ENCODE assay signal across 20 mouse cellular contexts in genomic region chr3:86572519-86573244, GRCm38 (mm10). TPM values are rescaled to one million over a fixed set of nuclear protein-coding genes. Genes with fewer than 3 reads are reported as not detected.
DNase-seq lines count a peak whose midpoint lies in the region; ATAC-seq and TF ChIP-seq lines count a peak whose summit lies in the region.
"Had no signal": no experiment of that assay in that cellular context is flagged by ENCODE, and none has a peak within 500 bp of the region (broad histone marks: within the 10 kb centered on the region; RNA-seq: fewer than 3 reads in every experiment).

No protein-coding gene starts in this region.

- no peak for TF ChIP-seq CTCF in brain, embryonic 14.5 days (IDR thresholded peaks at IDR 0.05; ENCODE audit: borderline replicate concordance, extremely low read depth, insufficient read depth, insufficient read length)

- WGBS in forebrain, embryonic 11.5 days = 11% methylated on average over 3 of the region's 3 CpGs
- 15% methylated on average over 3 of the region's 3 CpGs for WGBS in forebrain, embryonic 10.5 days
- 24% methylated on average over 3 of the region's 3 CpGs for WGBS in midbrain, embryonic 15.5 days

- DNase-seq in forebrain, embryonic 11.5 days (ENCODE audit: low spot score) = no peak
- DNase-seq in forebrain, embryonic 10.5 days (ENCODE audit: extremely low spot score, low spot score) = no peak
- DNase-seq in Muller cell, postnatal 12 days (ENCODE audit: inconsistent ontology term) = peak; percentile 22
- DNase-seq in brain, embryonic 14.5 days (ENCODE audit: low read depth) = peak; percentile 70
- no peak for DNase-seq in cerebellum, adult 18-20 months
- DNase-seq: adrenal gland, adult 8-10 months; cerebellum, adult 2 months; cerebellum, postnatal 10 days; gastrocnemius, postnatal 36 days; heart, adult 11 months; heart, postnatal 10 days; kidney, adult 2 months had no signal

- no peak overlapping the region for H3K4me3 ChIP-seq in forebrain, embryonic 11.5 days (ENCODE audit: low read depth, low read length)
- no peak overlapping the region for H3K4me3 ChIP-seq in forebrain, embryonic 10.5 days
- H3K4me3 ChIP-seq in midbrain, embryonic 15.5 days = no peak overlapping the region
- H3K4me3 ChIP-seq: embryonic facial prominence, embryonic 12.5 days; heart, embryonic 10.5 days; hindbrain, embryonic 13.5 days had no signal

- TF ChIP-seq POLR2A in brain, embryonic 14.5 days (IDR thresholded peaks at IDR 0.05; ENCODE audit: borderline replicate concordance, extremely low read depth, insufficient read depth, insufficient read length, poor library complexity, severe bottlenecking) = no peak

- no peaks in the 10 kb centered on the region for H3K9me3 ChIP-seq in forebrain, embryonic 11.5 days (ENCODE audit: control insufficient read depth, low read length)
- no peaks in the 10 kb centered on the region for H3K9me3 ChIP-seq in forebrain, embryonic 10.5 days
- no peaks in the 10 kb centered on the region for H3K9me3 ChIP-seq in midbrain, embryonic 15.5 days
- H3K9me3 ChIP-seq: embryonic facial prominence, embryonic 12.5 days; heart, embryonic 10.5 days; hindbrain, embryonic 13.5 days had no signal

- H3K4me2 ChIP-seq in forebrain, embryonic 11.5 days (ENCODE audit: low read depth, low read length, severe bottlenecking) = no peak overlapping the region
- no peak overlapping the region for H3K4me2 ChIP-seq in midbrain, embryonic 15.5 days
- H3K4me2 ChIP-seq: embryonic facial prominence, embryonic 12.5 days; hindbrain, embryonic 13.5 days had no signal

- no peak overlapping the region for H3K27ac ChIP-seq in forebrain, embryonic 11.5 days (ENCODE audit: low read depth, low read length)
- H3K27ac ChIP-seq in forebrain, embryonic 10.5 days = no peak overlapping the region
- 0 out of 2 replicates have a peak overlapping the region, but pooled peaks have one; percentile 34 for H3K27ac ChIP-seq in midbrain, embryonic 15.5 days
- H3K27ac ChIP-seq: embryonic facial prominence, embryonic 12.5 days; heart, embryonic 10.5 days; hindbrain, embryonic 13.5 days; hindbrain, postnatal 0 days had no signal

- no peak overlapping the region for H3K9ac ChIP-seq in forebrain, embryonic 11.5 days (ENCODE audit: low read length)
- no peak overlapping the region for H3K9ac ChIP-seq in midbrain, embryonic 15.5 days
- H3K9ac ChIP-seq: embryonic facial prominence, embryonic 12.5 days; hindbrain, embryonic 13.5 days had no signal

- ATAC-seq in forebrain, embryonic 11.5 days (replicated peaks; ENCODE audit: low FRiP score) = peak; percentile 56; the same call in 1 of the 2 replicates
- no peak for ATAC-seq in midbrain, embryonic 15.5 days (replicated peaks)
- ATAC-seq in inflammation-experienced regulatory T-cells, adult 6 months = no peak
- ATAC-seq: forebrain, embryonic 14.5 days; hindbrain, postnatal 0 days; intestine, embryonic 16.5 days had no signal

- peaks cover 45% of the 10 kb centered on the region for H3K27me3 ChIP-seq in forebrain, embryonic 11.5 days (ENCODE audit: control insufficient read depth, insufficient read depth, low read length)
- H3K27me3 ChIP-seq in forebrain, embryonic 10.5 days (ENCODE audit: poor library complexity, severe bottlenecking) = peaks cover 100% of the 10 kb centered on the region
- peaks cover 3% of the 10 kb centered on the region for H3K27me3 ChIP-seq in midbrain, embryonic 15.5 days (replicated peaks)
- H3K27me3 ChIP-seq: embryonic facial prominence, embryonic 12.5 days; hindbrain, embryonic 13.5 days had no signal

- H3K4me1 ChIP-seq in forebrain, embryonic 11.5 days (replicated peaks; ENCODE audit: control insufficient read depth, insufficient read depth, low read length) = 0 out of 2 replicates have a peak, but pooled peaks cover 2% of the 10 kb centered on the region
- peaks cover 24% of the 10 kb centered on the region for H3K4me1 ChIP-seq in forebrain, embryonic 10.5 days
- H3K4me1 ChIP-seq in midbrain, embryonic 15.5 days = no peaks in the 10 kb centered on the region
- H3K4me1 ChIP-seq: embryonic facial prominence, embryonic 12.5 days; heart, embryonic 10.5 days; hindbrain, embryonic 13.5 days had no signal

- no peaks in the 10 kb centered on the region for H3K36me3 ChIP-seq in forebrain, embryonic 11.5 days (ENCODE audit: control insufficient read depth, insufficient read depth, low read length)
- H3K36me3 ChIP-seq in forebrain, embryonic 10.5 days (replicated peaks) = no peaks in the 10 kb centered on the region
- no peaks in the 10 kb centered on the region for H3K36me3 ChIP-seq in midbrain, embryonic 15.5 days (replicated peaks)
- H3K36me3 ChIP-seq: embryonic facial prominence, embryonic 12.5 days; heart, embryonic 10.5 days; hindbrain, embryonic 13.5 days had no signal

RNA-seq across cellular contexts. Expression of gene Mab21l2, which starts 24.3 kb away (rescaled TPM):
- polyA plus RNA-seq in forebrain, embryonic 11.5 days (2014; fragmentation: Nextera tagmentation; extraction: Ambion mirVana) = 7.1 and 7.5 TPM in 2 replicates
- 8.4 and 14.7 TPM in 2 replicates for polyA plus RNA-seq in forebrain, embryonic 10.5 days (2016; fragmentation: Nextera tagmentation; extraction: Ambion mirVana)
- polyA plus RNA-seq in brain, embryonic 14.5 days (2012; rRNA removed) = 46.3 and 126 TPM in 2 replicates
- polyA plus RNA-seq in midbrain, embryonic 15.5 days (2015; fragmentation: Nextera tagmentation; extraction: Ambion mirVana) = 65.8 and 80.9 TPM in 2 replicates
- polyA plus RNA-seq in inflammation-experienced regulatory T-cells, adult 6 months (2017; shearing (Covaris generic)) = under 1 TPM; 0.34 to 0.99 (median 0.50) TPM

Comparison
In these comparisons a context has a peak if more than half of its experiments do, and no peak if none do; other contexts are left out.
1. DNase-seq: peak in Muller cell, postnatal 12 days (single experiment) and brain, embryonic 14.5 days (single experiment); none in forebrain, embryonic 11.5 days (single experiment), forebrain, embryonic 10.5 days (single experiment) and cerebellum, adult 18-20 months (0 of 2).